Mouse (Mus musculus) lung, postnatal 14 days (tissue): ENCODE results near the gene Rusc2.

Experiments
- DNase-seq: peaks from one replicate; pipeline ENCODE4 v3.0.0; 2021

Rusc2 gene

GRCm38 (mm10) chr4:43381408-43382154 is at the start of gene Rusc2:
Gene Rusc2 (plus strand): TSS chr4:43381979.
- peak; percentile 94 for DNase-seq

GRCm38 (mm10) chr4:43334771-43335170 is 47.0 kb upstream of the Rusc2 start:
- no peak for DNase-seq

- DNase-seq = no peak
Observed at GRCm38 (mm10) chr4:43336176-43336575, 45.6 kb upstream of the Rusc2 start.

GRCm38 (mm10) chr4:43340096-43340804 is 41.5 kb upstream of the Rusc2 start:
- peak; percentile 13 for DNase-seq

- DNase-seq = no peak
Observed at GRCm38 (mm10) chr4:43341276-43341891, 40.4 kb upstream of the Rusc2 start.

GRCm38 (mm10) chr4:43342443-43342842 is 39.3 kb upstream of the Rusc2 start:
- DNase-seq = no peak

- no peak for DNase-seq
Observed at GRCm38 (mm10) chr4:43344932-43345331, 36.8 kb upstream of the Rusc2 start.

- DNase-seq = no peak
Observed at GRCm38 (mm10) chr4:43349206-43349605, 32.6 kb upstream of the Rusc2 start.

GRCm38 (mm10) chr4:43350038-43350560 is 31.7 kb upstream of the Rusc2 start:
- DNase-seq = no peak

- no peak for DNase-seq
Observed at GRCm38 (mm10) chr4:43353662-43354061, 28.1 kb upstream of the Rusc2 start.

- DNase-seq = no peak
Observed at GRCm38 (mm10) chr4:43364914-43365560, 16.7 kb upstream of the Rusc2 start.

GRCm38 (mm10) chr4:43367295-43367694 is 14.5 kb upstream of the Rusc2 start:
- DNase-seq = no peak

GRCm38 (mm10) chr4:43367787-43368186 is 14.0 kb upstream of the Rusc2 start:
- DNase-seq = no peak

- DNase-seq = no peak
Observed at GRCm38 (mm10) chr4:43371406-43371805, 10.4 kb upstream of the Rusc2 start.

GRCm38 (mm10) chr4:43372155-43372554 is 9.6 kb upstream of the Rusc2 start:
- DNase-seq = no peak

- DNase-seq = no peak
Observed at GRCm38 (mm10) chr4:43374266-43374665, 7.5 kb upstream of the Rusc2 start.

- no peak for DNase-seq
Observed at GRCm38 (mm10) chr4:43379601-43380000, 2.2 kb upstream of the Rusc2 start.

GRCm38 (mm10) chr4:43380951-43381350 is 828 bp upstream of the Rusc2 start:
- no peak for DNase-seq

- no peak for DNase-seq
Observed at GRCm38 (mm10) chr4:43382155-43383020, 609 bp downstream of the Rusc2 start.

GRCm38 (mm10) chr4:43383246-43384082 is 1.7 kb downstream of the Rusc2 start:
- DNase-seq = no peak

GRCm38 (mm10) chr4:43384083-43384460 is 2.3 kb downstream of the Rusc2 start:
- DNase-seq = no peak
